Mouse (Mus musculus): ENCODE measurements at regions not wholly inside any gene's neighbourhood (a gene's known extent, or its start where the extent isn't known, plus 50 kb on each side); places are given as distances from the start of the nearest gene placed in this dataset.

GRCm38 (mm10) chr12:56472856-56473647 lies 63.7 kb downstream of the Nkx2-1 start:
- no peak for DNase-seq (ENCODE audit: low spot score)
- H3K9me3 ChIP-seq (replicated peaks; ENCODE audit: low read length): no peaks in the 10 kb centered on the region
- H3K9ac ChIP-seq (ENCODE audit: low read depth, low read length): no peak overlapping the region
- WGBS: 58% methylated on average over 10 of the region's 10 CpGs
- H3K4me3 ChIP-seq (replicated peaks; ENCODE audit: low read depth, low read length): no peak overlapping the region
- TF ChIP-seq CTCF (IDR thresholded peaks at IDR 0.05; ENCODE audit: low read depth): no peak
- no peak for ATAC-seq (replicated peaks; ENCODE audit: low FRiP score, low read depth)
- no peaks in the 10 kb centered on the region for H3K36me3 ChIP-seq (ENCODE audit: insufficient read depth, low read length)
- H3K27ac ChIP-seq: no peak overlapping the region
- no peaks in the 10 kb centered on the region for H3K4me1 ChIP-seq (replicated peaks; ENCODE audit: insufficient read depth, low read length)
- no peak overlapping the region for H3K4me2 ChIP-seq (ENCODE audit: low read length)
- H3K27me3 ChIP-seq (ENCODE audit: insufficient read depth, low read length): no peaks in the 10 kb centered on the region

- no peak overlapping the region for H3K27ac ChIP-seq
These were observed 65.7 kb downstream of the Nkx2-1 start for GRCm38 (mm10) chr12:56470932-56471500.

GRCm38 (mm10) chr12:56459508-56460119 lies 77.1 kb downstream of the Nkx2-1 start:
- DNase-seq (ENCODE audit: low spot score) (no peak), ATAC-seq (replicated peaks; ENCODE audit: low FRiP score, low read depth) (no peak)
- TF ChIP-seq CTCF (IDR thresholded peaks at IDR 0.05; ENCODE audit: low read depth): no peak
- H3K4me2 ChIP-seq (ENCODE audit: low read length): no peak overlapping the region
- peaks cover 10% of the 10 kb centered on the region for H3K27me3 ChIP-seq (ENCODE audit: insufficient read depth, low read length)
- H3K4me1 ChIP-seq (replicated peaks; ENCODE audit: insufficient read depth, low read length): no peaks in the 10 kb centered on the region
- H3K4me3 ChIP-seq (replicated peaks; ENCODE audit: low read depth, low read length): no peak overlapping the region
- no peaks in the 10 kb centered on the region for H3K36me3 ChIP-seq (ENCODE audit: insufficient read depth, low read length)
- H3K9ac ChIP-seq (ENCODE audit: low read depth, low read length): no peak overlapping the region
- 6% methylated on average over 10 of the region's 10 CpGs for WGBS
- H3K27ac ChIP-seq: no peak overlapping the region
- H3K9me3 ChIP-seq (replicated peaks; ENCODE audit: low read length): no peaks in the 10 kb centered on the region

More at GRCm38 (mm10) chr12:56470932-56471500, 65.7 kb downstream of the Nkx2-1 start:
- H3K4me1 ChIP-seq (replicated peaks; ENCODE audit: insufficient read depth, low read length): no peaks in the 10 kb centered on the region
- H3K4me3 ChIP-seq (replicated peaks; ENCODE audit: low read depth, low read length): no peak overlapping the region
- H3K27me3 ChIP-seq (ENCODE audit: insufficient read depth, low read length): no peaks in the 10 kb centered on the region
- H3K36me3 ChIP-seq (ENCODE audit: insufficient read depth, low read length): no peaks in the 10 kb centered on the region
- H3K4me2 ChIP-seq (ENCODE audit: low read length): no peak overlapping the region
- WGBS: 81% methylated on average over 10 of the region's 10 CpGs
- TF ChIP-seq CTCF (IDR thresholded peaks at IDR 0.05; ENCODE audit: low read depth): no peak
- H3K9ac ChIP-seq (ENCODE audit: low read depth, low read length): no peak overlapping the region
- ATAC-seq (replicated peaks; ENCODE audit: low FRiP score, low read depth): no peak
- H3K9me3 ChIP-seq (replicated peaks; ENCODE audit: low read length): no peaks in the 10 kb centered on the region
- no peak for DNase-seq (ENCODE audit: low spot score)

- peaks cover 10% of the 10 kb centered on the region for H3K27me3 ChIP-seq (ENCODE audit: insufficient read depth, low read length)
- TF ChIP-seq CTCF (IDR thresholded peaks at IDR 0.05; ENCODE audit: low read depth): no peak
- DNase-seq (ENCODE audit: low spot score): no peak
- no peak overlapping the region for H3K9ac ChIP-seq (ENCODE audit: low read depth, low read length)
- H3K4me1 ChIP-seq (replicated peaks; ENCODE audit: insufficient read depth, low read length): no peaks in the 10 kb centered on the region
- H3K9me3 ChIP-seq (replicated peaks; ENCODE audit: low read length): no peaks in the 10 kb centered on the region
- 9% methylated on average over 16 of the region's 16 CpGs for WGBS
- H3K36me3 ChIP-seq (ENCODE audit: insufficient read depth, low read length): no peaks in the 10 kb centered on the region
- no peak for ATAC-seq (replicated peaks; ENCODE audit: low FRiP score, low read depth)
- H3K4me2 ChIP-seq (ENCODE audit: low read length): no peak overlapping the region
- H3K4me3 ChIP-seq (replicated peaks; ENCODE audit: low read depth, low read length): no peak overlapping the region
- no peak overlapping the region for H3K27ac ChIP-seq
These were observed 77.8 kb downstream of the Nkx2-1 start for GRCm38 (mm10) chr12:56458665-56459507.

- ATAC-seq (replicated peaks; ENCODE audit: low FRiP score, low read depth) (no peak), DNase-seq (ENCODE audit: low spot score) (no peak)
- TF ChIP-seq CTCF (IDR thresholded peaks at IDR 0.05; ENCODE audit: low read depth): no peak
- H3K36me3 ChIP-seq (ENCODE audit: insufficient read depth, low read length): no peaks in the 10 kb centered on the region
- no peak overlapping the region for H3K27ac ChIP-seq
- no peaks in the 10 kb centered on the region for H3K9me3 ChIP-seq (replicated peaks; ENCODE audit: low read length)
- peaks cover 10% of the 10 kb centered on the region for H3K27me3 ChIP-seq (ENCODE audit: insufficient read depth, low read length)
- H3K4me1 ChIP-seq (replicated peaks; ENCODE audit: insufficient read depth, low read length): no peaks in the 10 kb centered on the region
- H3K4me2 ChIP-seq (ENCODE audit: low read length): no peak overlapping the region
- no peak overlapping the region for H3K9ac ChIP-seq (ENCODE audit: low read depth, low read length)
- no peak overlapping the region for H3K4me3 ChIP-seq (replicated peaks; ENCODE audit: low read depth, low read length)
- WGBS: 46% methylated on average over 5 of the region's 5 CpGs
These were observed 78.8 kb downstream of the Nkx2-1 start for GRCm38 (mm10) chr12:56457951-56458350.

GRCm38 (mm10) chr12:56457356-56457755 lies 79.4 kb downstream of the Nkx2-1 start:
- ATAC-seq (replicated peaks; ENCODE audit: low FRiP score, low read depth): no peak
- Histone ChIP-seq H3K4me3 (replicated peaks; ENCODE audit: low read depth, low read length) (no peak overlapping the region), H3K36me3 (ENCODE audit: insufficient read depth, low read length) (no peaks in the 10 kb centered on the region), H3K9ac (ENCODE audit: low read depth, low read length) (no peak overlapping the region), H3K27me3 (ENCODE audit: insufficient read depth, low read length) (peaks cover 10% of the 10 kb centered on the region), H3K27ac (no peak overlapping the region), H3K4me1 (replicated peaks; ENCODE audit: insufficient read depth, low read length) (no peaks in the 10 kb centered on the region), H3K9me3 (replicated peaks; ENCODE audit: low read length) (no peaks in the 10 kb centered on the region), H3K4me2 (ENCODE audit: low read length) (no peak overlapping the region)
- no peak for DNase-seq (ENCODE audit: low spot score)
- 18% methylated on average over 2 of the region's 2 CpGs for WGBS
- no peak for TF ChIP-seq CTCF (IDR thresholded peaks at IDR 0.05; ENCODE audit: low read depth)

All from kidney, postnatal 0 days (tissue).